Mouse (Mus musculus): ENCODE measurements around the gene Zfp110. TPM values are rescaled to one million over a fixed set of nuclear protein-coding genes. Genes with fewer than 3 reads are reported as not detected.
"Not testable (repeated sequence)": the region's sequence is repeated elsewhere in the genome, so short reads cannot be mapped to it uniquely, and the experiment has no call there.

Zfp110 gene
- polyA plus RNA-seq (2014; fragmentation: Nextera tagmentation; extraction: Ambion mirVana) = 21.6 and 25.6 TPM in 2 replicates

- Histone ChIP-seq H3K36me3 (ENCODE audit: control insufficient read depth, insufficient read depth, low read length) (peaks cover 27% of the 10 kb centered on the region), H3K27ac (ENCODE audit: low read depth, low read length) (peak within 1 kb of the TSS; percentile 62), H3K4me3 (ENCODE audit: low read depth, low read length) (peak within 1 kb of the TSS; percentile 75), H3K4me1 (ENCODE audit: control insufficient read depth, insufficient read depth, low read length) (no peaks in the 10 kb centered on the region), H3K27me3 (ENCODE audit: control insufficient read depth, insufficient read depth, low read length) (no peaks in the 10 kb centered on the region), H3K9me3 (replicated peaks; ENCODE audit: control insufficient read depth, low read length) (peaks cover 26% of the 10 kb centered on the region), H3K9ac (ENCODE audit: low read depth, low read length) (peak within 1 kb of the TSS; percentile 88), H3K4me2 (peak within 1 kb of the TSS; percentile 74)
- WGBS (ENCODE audit: insufficient replicate concordance) = 3% methylated on average over 47 of the region's 47 CpGs
- peak; percentile 97 for ATAC-seq (replicated peaks; ENCODE audit: insufficient number of reproducible peaks, low FRiP score, low TSS enrichment)
These were observed at the start of gene Zfp110 for GRCm38 (mm10) chr7:12834162-12835120. Gene Zfp110, plus strand, starts transcription at chr7:12834761.

- no peak overlapping the region for H3K9ac ChIP-seq (ENCODE audit: low read depth, low read length)
- H3K27me3 ChIP-seq (ENCODE audit: control insufficient read depth, insufficient read depth, low read length) = no peaks in the 10 kb centered on the region
- no peak overlapping the region for H3K27ac ChIP-seq (ENCODE audit: low read depth, low read length)
- H3K4me1 ChIP-seq (ENCODE audit: control insufficient read depth, insufficient read depth, low read length) = no peaks in the 10 kb centered on the region
- WGBS (ENCODE audit: insufficient replicate concordance) = 74% methylated on average over 6 of the region's 6 CpGs
- H3K36me3 ChIP-seq (ENCODE audit: control insufficient read depth, insufficient read depth, low read length) = no peaks in the 10 kb centered on the region
- H3K4me2 ChIP-seq = no peak overlapping the region
- no peaks in the 10 kb centered on the region for H3K9me3 ChIP-seq (replicated peaks; ENCODE audit: control insufficient read depth, low read length)
- no peak overlapping the region for H3K4me3 ChIP-seq (ENCODE audit: low read depth, low read length)
- no peak for ATAC-seq (replicated peaks; ENCODE audit: insufficient number of reproducible peaks, low FRiP score, low TSS enrichment)
These were observed 47.2 kb upstream of the Zfp110 start for GRCm38 (mm10) chr7:12787333-12787732.

GRCm38 (mm10) chr7:12788025-12788424 is 46.5 kb upstream of the Zfp110 start:
- no peak for ATAC-seq (replicated peaks; ENCODE audit: insufficient number of reproducible peaks, low FRiP score, low TSS enrichment)
- no peaks in the 10 kb centered on the region for H3K9me3 ChIP-seq (replicated peaks; ENCODE audit: control insufficient read depth, low read length)
- no peak overlapping the region for H3K4me3 ChIP-seq (ENCODE audit: low read depth, low read length)
- no peak overlapping the region for H3K4me2 ChIP-seq
- H3K9ac ChIP-seq (ENCODE audit: low read depth, low read length) = no peak overlapping the region
- H3K27ac ChIP-seq (ENCODE audit: low read depth, low read length) = no peak overlapping the region
- no peaks in the 10 kb centered on the region for H3K4me1 ChIP-seq (ENCODE audit: control insufficient read depth, insufficient read depth, low read length)
- no peaks in the 10 kb centered on the region for H3K36me3 ChIP-seq (ENCODE audit: control insufficient read depth, insufficient read depth, low read length)
- no peaks in the 10 kb centered on the region for H3K27me3 ChIP-seq (ENCODE audit: control insufficient read depth, insufficient read depth, low read length)
- 35% methylated on average over 5 of the region's 5 CpGs for WGBS (ENCODE audit: insufficient replicate concordance)

- ATAC-seq (replicated peaks; ENCODE audit: insufficient number of reproducible peaks, low FRiP score, low TSS enrichment); H3K4me3 ChIP-seq (ENCODE audit: low read depth, low read length); H3K27me3 ChIP-seq (ENCODE audit: control insufficient read depth, insufficient read depth, low read length); H3K9ac ChIP-seq (ENCODE audit: low read depth, low read length); H3K27ac ChIP-seq (ENCODE audit: low read depth, low read length); H3K9me3 ChIP-seq (replicated peaks; ENCODE audit: control insufficient read depth, low read length); H3K36me3 ChIP-seq (ENCODE audit: control insufficient read depth, insufficient read depth, low read length); H3K4me1 ChIP-seq (ENCODE audit: control insufficient read depth, insufficient read depth, low read length); H3K4me2 ChIP-seq: not testable (repeated sequence)
- WGBS (ENCODE audit: insufficient replicate concordance) = 86% methylated on average over 11 of the region's 11 CpGs
These were observed 41.9 kb upstream of the Zfp110 start for GRCm38 (mm10) chr7:12792624-12793023.

GRCm38 (mm10) chr7:12797971-12798370 is 36.6 kb upstream of the Zfp110 start:
- no peak overlapping the region for H3K4me3 ChIP-seq (ENCODE audit: low read depth, low read length)
- ATAC-seq (replicated peaks; ENCODE audit: insufficient number of reproducible peaks, low FRiP score, low TSS enrichment) = no peak
- H3K27ac ChIP-seq (ENCODE audit: low read depth, low read length) = no peak overlapping the region
- no peak overlapping the region for H3K4me2 ChIP-seq
- no peaks in the 10 kb centered on the region for H3K27me3 ChIP-seq (ENCODE audit: control insufficient read depth, insufficient read depth, low read length)
- H3K36me3 ChIP-seq (ENCODE audit: control insufficient read depth, insufficient read depth, low read length) = peaks cover 11% of the 10 kb centered on the region
- WGBS (ENCODE audit: insufficient replicate concordance) = 59% methylated on average over 2 of the region's 2 CpGs
- H3K9ac ChIP-seq (ENCODE audit: low read depth, low read length) = no peak overlapping the region
- H3K9me3 ChIP-seq (replicated peaks; ENCODE audit: control insufficient read depth, low read length) = peaks cover 7% of the 10 kb centered on the region
- H3K4me1 ChIP-seq (ENCODE audit: control insufficient read depth, insufficient read depth, low read length) = no peaks in the 10 kb centered on the region

- H3K27ac ChIP-seq (ENCODE audit: low read depth, low read length) = peak overlapping the region; percentile 78
- H3K4me3 ChIP-seq (ENCODE audit: low read depth, low read length) = no peak overlapping the region
- no peaks in the 10 kb centered on the region for H3K4me1 ChIP-seq (ENCODE audit: control insufficient read depth, insufficient read depth, low read length)
- 66% methylated on average over 1 of the region's 1 CpGs for WGBS (ENCODE audit: insufficient replicate concordance)
- no peaks in the 10 kb centered on the region for H3K27me3 ChIP-seq (ENCODE audit: control insufficient read depth, insufficient read depth, low read length)
- peaks cover 11% of the 10 kb centered on the region for H3K36me3 ChIP-seq (ENCODE audit: control insufficient read depth, insufficient read depth, low read length)
- peaks cover 7% of the 10 kb centered on the region for H3K9me3 ChIP-seq (replicated peaks; ENCODE audit: control insufficient read depth, low read length)
- no peak for ATAC-seq (replicated peaks; ENCODE audit: insufficient number of reproducible peaks, low FRiP score, low TSS enrichment)
- no peak overlapping the region for H3K4me2 ChIP-seq
- H3K9ac ChIP-seq (ENCODE audit: low read depth, low read length) = no peak overlapping the region
These were observed 35.0 kb upstream of the Zfp110 start for GRCm38 (mm10) chr7:12799554-12799953.

GRCm38 (mm10) chr7:12802866-12803726 is 31.5 kb upstream of the Zfp110 start, which contains the start of gene Zscan18:
Gene Zscan18, minus strand, starts transcription at chr7:12803635.
- 0 out of 2 replicates have a peak, but pooled peaks cover 2% of the 10 kb centered on the region for H3K9me3 ChIP-seq (replicated peaks; ENCODE audit: control insufficient read depth, low read length)
- H3K27me3 ChIP-seq (ENCODE audit: control insufficient read depth, insufficient read depth, low read length) = no peaks in the 10 kb centered on the region
- ATAC-seq (replicated peaks; ENCODE audit: insufficient number of reproducible peaks, low FRiP score, low TSS enrichment) = peak; percentile 93
- WGBS (ENCODE audit: insufficient replicate concordance) = 7% methylated on average over 31 of the region's 31 CpGs
- peak within 1 kb of the TSS; percentile 67 for H3K9ac ChIP-seq (ENCODE audit: low read depth, low read length)
- H3K4me2 ChIP-seq = peak within 1 kb of the TSS; percentile 93
- peaks cover 15% of the 10 kb centered on the region for H3K36me3 ChIP-seq (ENCODE audit: control insufficient read depth, insufficient read depth, low read length)
- peak within 1 kb of the TSS; percentile 56 for H3K4me3 ChIP-seq (ENCODE audit: low read depth, low read length)
- H3K4me1 ChIP-seq (ENCODE audit: control insufficient read depth, insufficient read depth, low read length) = no peaks in the 10 kb centered on the region
- H3K27ac ChIP-seq (ENCODE audit: low read depth, low read length) = peak within 1 kb of the TSS; percentile 73

- WGBS (ENCODE audit: insufficient replicate concordance) = 2% methylated on average over 16 of the region's 16 CpGs
- H3K27ac ChIP-seq (ENCODE audit: low read depth, low read length) = peak overlapping the region; percentile 73
These were observed 30.9 kb upstream of the Zfp110 start for GRCm38 (mm10) chr7:12803727-12804071.

More at GRCm38 (mm10) chr7:12803727-12804071, 30.9 kb upstream of the Zfp110 start:
- Histone ChIP-seq H3K4me2 (peak overlapping the region; percentile 93), H3K9me3 (replicated peaks; ENCODE audit: control insufficient read depth, low read length) (no peaks in the 10 kb centered on the region; the same call in 1 of the 2 replicates), H3K36me3 (ENCODE audit: control insufficient read depth, insufficient read depth, low read length) (peaks cover 17% of the 10 kb centered on the region), H3K27me3 (ENCODE audit: control insufficient read depth, insufficient read depth, low read length) (no peaks in the 10 kb centered on the region), H3K4me3 (ENCODE audit: low read depth, low read length) (peak overlapping the region; percentile 56), H3K4me1 (ENCODE audit: control insufficient read depth, insufficient read depth, low read length) (no peaks in the 10 kb centered on the region), H3K9ac (ENCODE audit: low read depth, low read length) (peak overlapping the region; percentile 67)
- no peak; the same call in 1 of the 2 replicates for ATAC-seq (replicated peaks; ENCODE audit: insufficient number of reproducible peaks, low FRiP score, low TSS enrichment)

Measured in heart, embryonic 11.5 days (tissue).